Mouse (Mus musculus) lung, adult 2 months (tissue): ENCODE results near the gene Socs4.

Experiments
- CTCF ChIP-seq: fragments of 200-500 bp; IDR thresholded peaks from 2 replicates; pipeline ENCODE4 v1.5.1; 2011; ENCODE audit warnings: mild to moderate bottlenecking, low read length, control low read depth; ENCODE audit not compliant: insufficient read depth
- POLR2A ChIP-seq: fragments of 200-500 bp; IDR thresholded peaks from 2 replicates; pipeline ENCODE4 v1.6.1; 2011; ENCODE audit warnings: low read depth, mild to moderate bottlenecking, control low read depth, low read length, borderline replicate concordance; ENCODE audit errors: extremely low read depth

GRCm38 (mm10) chr14:47297785-47298407 lies 21.2 kb downstream of the Socs4 start, which contains the start of gene Mapk1ip1l:
- TF ChIP-seq POLR2A (peak; percentile 80; the same call in 1 of the 2 replicates), CTCF (peak; percentile 34; the same call in 1 of the 2 replicates)
